Mouse (Mus musculus) midbrain, embryonic 14.5 days (tissue): Measurements from ENCODE around the gene Arrb1. TPM values are rescaled to one million over a fixed set of nuclear protein-coding genes. Genes with fewer than 3 reads are reported as not detected.

Experiments used
- ATAC-seq: fragments of 200-750 bp; cut with Nextera tagmentation; 2 replicates; pipeline ENCODE4 v1.8.0; 2017; ENCODE audit warnings: moderate number of reproducible peaks, moderate library complexity; ENCODE audit not compliant: low FRiP score, low TSS enrichment
- DNase-seq: peaks from one replicate; pipeline ENCODE4 v3.0.0-alpha.2; 2015
- H3K27ac ChIP-seq: fragments of 300-500 bp; sonication (generic); replicated peaks from 2 replicates; pipeline ENCODE4 v1.5.1; 2014; ENCODE audit warnings: mild to moderate bottlenecking, low read depth, low read length, moderate library complexity
- H3K27me3 ChIP-seq: fragments of 300-500 bp; sonication (generic); 2 replicates; pipeline ENCODE4 v1.6.1; 2014; ENCODE audit warnings: low read length, control low read depth, mixed read lengths; ENCODE audit not compliant: control insufficient read depth, insufficient read depth
- H3K36me3 ChIP-seq: fragments of 300-500 bp; sonication (generic); 2 replicates; pipeline ENCODE4 v1.6.1; 2014; ENCODE audit warnings: low read length, control low read depth; ENCODE audit not compliant: control insufficient read depth, insufficient read depth
- H3K4me1 ChIP-seq: fragments of 300-500 bp; sonication (generic); 2 replicates; pipeline ENCODE4 v1.6.1; 2014; ENCODE audit warnings: mild to moderate bottlenecking, antibody characterized with exemption, low read length, control low read depth; ENCODE audit not compliant: control insufficient read depth, insufficient read depth
- H3K4me2 ChIP-seq: fragments of 300-500 bp; sonication (generic); 2 replicates; pipeline ENCODE4 v1.6.1; 2014; ENCODE audit warnings: mild to moderate bottlenecking, low read length, moderate library complexity
- H3K4me3 ChIP-seq: fragments of 300-500 bp; sonication (generic); replicated peaks from 2 replicates; pipeline ENCODE4 v1.5.1; 2014; ENCODE audit warnings: low read depth, low read length
- H3K9ac ChIP-seq: fragments of 300-500 bp; sonication (generic); replicated peaks from 2 replicates; pipeline ENCODE4 v1.6.1; 2014; ENCODE audit warnings: mild to moderate bottlenecking, low read length, moderate library complexity
- H3K9me3 ChIP-seq: fragments of 300-500 bp; sonication (generic); 2 replicates; pipeline ENCODE4 v1.6.1; 2016; ENCODE audit warnings: low read length, control low read depth, mixed read lengths; ENCODE audit not compliant: control insufficient read depth
- WGBS: fragments of 180-500 bp; shearing (Covaris S2); extraction: QIAGEN DNeasy Blood & Tissue Kit; methylation state at CpG from one replicate; pipeline ENCODE4 v1.1.7; 2014; 5-methylcytosine and 5-hydroxymethylcytosine counted together
- polyA plus RNA-seq: library from polyadenylated mRNA; unstranded; fragments of >200 nt; fragmentation: Nextera tagmentation; extraction: Ambion mirVana; gene quantifications from 2 replicates; pipeline ENCODE4 v1.2.1, GENCODE M21; 2014

Arrb1 gene
- polyA plus RNA-seq, 1 experiment from 2014 or later = 10.3 TPM

DNA sequence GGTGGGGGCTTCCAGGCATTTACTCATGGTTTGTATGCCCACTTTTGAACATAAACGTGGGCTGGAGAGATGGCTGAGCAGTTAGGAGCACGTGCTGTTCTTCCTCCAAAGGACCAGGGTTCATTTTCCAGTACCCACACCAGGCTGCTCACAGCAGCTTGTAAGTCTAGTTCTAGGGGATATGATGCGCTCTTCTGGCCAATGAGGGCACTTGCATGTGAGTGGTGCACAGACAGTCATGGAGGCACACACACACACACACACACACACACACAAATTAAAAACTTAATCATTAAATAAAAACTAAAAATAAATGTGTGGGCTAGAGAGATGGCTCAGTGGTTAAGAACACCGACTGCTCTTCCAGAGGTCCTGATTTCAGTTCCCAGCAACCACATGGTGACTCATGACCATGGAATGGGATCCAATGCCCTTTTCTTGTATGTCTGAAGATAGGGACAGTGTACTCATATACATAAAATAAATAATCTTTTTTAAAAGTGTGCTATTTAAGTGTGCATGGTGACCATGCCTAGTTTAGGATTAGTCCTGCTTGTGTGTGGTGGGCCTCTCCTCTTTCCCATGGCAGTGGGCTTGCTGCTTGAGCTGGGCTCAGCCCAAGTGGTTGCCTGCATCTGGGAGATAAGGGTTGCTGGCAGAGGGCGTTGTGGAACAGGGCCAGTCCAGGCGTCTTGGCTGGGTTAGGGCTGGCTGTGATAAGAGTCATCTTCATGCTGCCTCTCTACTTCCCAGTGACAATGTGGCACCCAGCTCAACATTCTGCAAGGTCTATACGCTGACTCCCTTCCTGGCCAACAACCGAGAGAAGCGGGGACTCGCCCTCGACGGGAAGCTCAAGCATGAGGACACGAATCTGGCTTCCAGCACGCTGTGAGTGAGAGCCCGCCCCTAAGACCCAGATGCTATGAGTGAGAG lies 58.9 kb downstream of the Arrb1 start:
- DNase-seq = no peak
- H3K27ac ChIP-seq = no peak overlapping the region
- H3K36me3 ChIP-seq = peaks cover 82% of the 10 kb centered on the region
- no peak for ATAC-seq
- no peaks in the 10 kb centered on the region for H3K27me3 ChIP-seq
- H3K4me2 ChIP-seq = no peak overlapping the region
- 91% methylated on average over 15 of the region's 15 CpGs for WGBS
- H3K4me3 ChIP-seq = no peak overlapping the region
- H3K9ac ChIP-seq = no peak overlapping the region
- no peaks in the 10 kb centered on the region for H3K9me3 ChIP-seq
- H3K4me1 ChIP-seq = no peaks in the 10 kb centered on the region

DNA sequence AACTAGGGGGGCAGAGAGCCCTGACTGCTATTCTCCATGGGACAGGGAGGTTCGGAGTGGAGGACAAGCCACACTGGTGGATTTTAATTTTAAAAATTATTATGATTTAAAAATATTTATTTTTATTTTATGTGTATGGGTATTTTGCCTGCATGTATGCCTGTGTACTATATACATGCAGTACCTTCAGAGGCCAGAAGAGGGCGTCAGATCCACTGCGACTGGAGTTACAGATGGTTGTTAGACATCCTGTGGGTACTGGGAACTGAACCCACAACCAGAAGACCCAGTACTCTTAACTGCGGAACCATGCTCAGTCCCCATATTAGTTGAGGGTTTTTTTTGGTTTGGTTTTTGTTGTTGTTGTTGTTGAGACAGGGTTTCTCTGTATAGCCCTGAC lies 63.5 kb downstream of the Arrb1 start:
- 70% methylated on average over 4 of the region's 4 CpGs for WGBS
- no peaks in the 10 kb centered on the region for H3K27me3 ChIP-seq
- no peaks in the 10 kb centered on the region for H3K4me1 ChIP-seq
- no peak overlapping the region for H3K4me3 ChIP-seq
- DNase-seq = no peak
- no peak for ATAC-seq
- H3K9ac ChIP-seq = no peak overlapping the region
- H3K27ac ChIP-seq = no peak overlapping the region
- H3K4me2 ChIP-seq = no peak overlapping the region
- no peaks in the 10 kb centered on the region for H3K9me3 ChIP-seq
- peaks cover 84% of the 10 kb centered on the region for H3K36me3 ChIP-seq

- H3K9ac ChIP-seq = no peak overlapping the region
- no peak overlapping the region for H3K4me2 ChIP-seq
- WGBS = 87% methylated on average over 8 of the region's 8 CpGs
- no peaks in the 10 kb centered on the region for H3K9me3 ChIP-seq
- no peak for DNase-seq
- H3K36me3 ChIP-seq = peaks cover 44% of the 10 kb centered on the region
- no peaks in the 10 kb centered on the region for H3K4me1 ChIP-seq
- no peak overlapping the region for H3K27ac ChIP-seq
- H3K27me3 ChIP-seq = no peaks in the 10 kb centered on the region
- no peak for ATAC-seq
- no peak overlapping the region for H3K4me3 ChIP-seq
These were observed 68.8 kb downstream of the Arrb1 start for GRCm38 (mm10) chr7:99603875-99604662.

DNA sequence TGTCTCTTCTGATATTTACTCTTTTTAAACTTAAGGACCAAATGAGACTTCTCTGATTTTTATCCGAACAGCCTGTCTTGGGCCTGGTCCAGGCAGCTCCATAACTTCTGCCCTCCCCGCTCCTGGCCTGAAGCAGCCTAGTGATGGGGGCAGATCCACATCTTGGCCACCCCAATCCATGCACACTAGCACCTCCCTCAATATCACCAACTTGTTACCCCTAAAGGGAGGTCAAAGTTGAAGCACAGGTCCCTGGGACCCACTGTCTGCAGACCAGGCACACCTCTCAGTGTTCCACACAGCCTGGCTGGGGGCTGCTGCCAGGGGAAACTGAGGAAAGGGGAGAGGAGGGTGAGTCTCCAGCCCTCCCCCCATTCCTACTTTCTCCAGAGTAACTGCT lies 69.8 kb downstream of the Arrb1 start:
- DNase-seq = no peak
- no peaks in the 10 kb centered on the region for H3K9me3 ChIP-seq
- H3K4me1 ChIP-seq = no peaks in the 10 kb centered on the region
- no peak overlapping the region for H3K4me2 ChIP-seq
- H3K36me3 ChIP-seq = peaks cover 39% of the 10 kb centered on the region
- no peak overlapping the region for H3K27ac ChIP-seq
- no peak for ATAC-seq
- H3K9ac ChIP-seq = no peak overlapping the region
- no peaks in the 10 kb centered on the region for H3K27me3 ChIP-seq
- H3K4me3 ChIP-seq = no peak overlapping the region
- 100% methylated on average over 2 of the region's 2 CpGs for whole genome bisulfite sequencing

DNA sequence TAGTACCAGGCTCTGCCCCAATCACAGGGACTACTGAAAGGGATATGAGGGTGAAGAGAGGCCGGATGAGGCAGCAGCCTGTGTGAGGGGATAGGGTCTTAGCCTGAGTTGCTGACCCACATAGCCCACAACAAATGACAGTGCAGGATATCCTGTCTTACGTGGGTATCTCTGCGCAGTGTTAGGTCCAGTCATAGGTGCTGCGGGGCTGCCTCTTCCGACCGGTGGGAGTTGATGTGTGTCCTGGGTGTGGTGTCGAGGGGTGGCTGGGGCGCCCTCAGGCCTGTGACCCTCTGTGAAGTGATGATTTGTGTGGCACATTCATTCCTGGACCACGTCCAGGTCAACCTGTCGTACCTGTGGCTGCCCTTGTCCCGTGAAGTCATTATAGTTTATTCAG lies 71.0 kb downstream of the Arrb1 start:
- H3K9ac ChIP-seq = no peak overlapping the region
- 89% methylated on average over 11 of the region's 11 CpGs for WGBS
- no peaks in the 10 kb centered on the region for H3K27me3 ChIP-seq
- ATAC-seq = no peak
- peaks cover 29% of the 10 kb centered on the region for H3K36me3 ChIP-seq
- H3K4me2 ChIP-seq = no peak overlapping the region
- H3K4me1 ChIP-seq = no peaks in the 10 kb centered on the region
- no peak for DNase-seq
- no peak overlapping the region for H3K4me3 ChIP-seq
- no peaks in the 10 kb centered on the region for H3K9me3 ChIP-seq
- H3K27ac ChIP-seq = no peak overlapping the region

DNA sequence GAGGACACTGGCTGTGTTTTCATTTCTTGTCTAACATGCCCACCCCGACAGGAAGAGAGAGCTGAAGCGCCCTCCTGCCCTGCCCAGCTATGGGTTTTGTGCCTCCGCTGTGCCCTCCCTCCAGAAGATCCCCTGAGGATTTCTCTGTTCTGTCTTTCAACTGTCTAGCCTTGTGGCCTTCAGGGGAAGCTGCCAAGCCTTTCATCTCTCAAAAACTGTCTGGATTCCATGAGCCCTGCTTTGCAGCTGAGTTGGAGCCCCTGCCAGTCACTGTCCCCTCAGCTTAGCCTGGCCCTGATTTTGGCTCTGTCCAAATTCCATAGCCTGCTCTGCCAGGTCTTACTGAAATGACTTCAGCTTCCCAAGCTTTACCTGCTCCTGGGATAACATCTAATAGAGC lies 71.5 kb downstream of the Arrb1 start:
- no peaks in the 10 kb centered on the region for H3K27me3 ChIP-seq
- H3K9me3 ChIP-seq = no peaks in the 10 kb centered on the region
- 58% methylated on average over 3 of the region's 3 CpGs for WGBS
- H3K27ac ChIP-seq = 0 out of 2 replicates have a peak overlapping the region, but pooled peaks have one; percentile 13
- H3K4me1 ChIP-seq = no peaks in the 10 kb centered on the region
- no peak for DNase-seq
- no peak overlapping the region for H3K4me2 ChIP-seq
- H3K4me3 ChIP-seq = no peak overlapping the region
- ATAC-seq = no peak
- peaks cover 25% of the 10 kb centered on the region for H3K36me3 ChIP-seq
- H3K9ac ChIP-seq = no peak overlapping the region

GRCm38 (mm10) chr7:99607632-99608031 lies 72.4 kb downstream of the Arrb1 start:
- H3K36me3 ChIP-seq = peaks cover 17% of the 10 kb centered on the region
- no peaks in the 10 kb centered on the region for H3K9me3 ChIP-seq
- H3K27ac ChIP-seq = no peak overlapping the region
- no peak for DNase-seq
- no peak for ATAC-seq
- H3K9ac ChIP-seq = no peak overlapping the region
- WGBS = 71% methylated on average over 2 of the region's 2 CpGs
- no peaks in the 10 kb centered on the region for H3K27me3 ChIP-seq
- H3K4me2 ChIP-seq = no peak overlapping the region
- H3K4me3 ChIP-seq = no peak overlapping the region
- no peaks in the 10 kb centered on the region for H3K4me1 ChIP-seq

DNA sequence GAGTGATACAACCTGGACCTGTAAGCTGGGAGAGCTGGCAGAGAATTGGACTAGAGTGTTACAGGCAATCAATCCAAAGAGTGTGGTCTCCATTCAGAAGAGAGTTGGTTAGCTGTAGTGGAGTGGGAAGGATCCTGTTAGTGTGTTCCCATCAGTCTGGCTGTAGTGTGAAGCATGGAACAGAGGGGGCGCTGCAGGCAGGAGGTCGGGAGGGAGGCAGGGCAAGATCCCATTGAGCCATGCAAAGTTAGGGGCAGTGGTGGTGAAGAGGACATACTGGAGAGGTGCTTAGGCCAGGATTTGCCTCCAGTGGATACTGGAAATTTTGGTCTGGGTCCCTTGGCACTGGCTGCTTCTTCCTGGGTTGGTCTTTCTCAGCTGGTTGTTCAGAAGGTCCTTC lies 83.0 kb downstream of the Arrb1 start:
- Histone ChIP-seq H3K27ac (no peak overlapping the region), H3K4me3 (no peak overlapping the region), H3K4me1 (no peaks in the 10 kb centered on the region), H3K4me2 (no peak overlapping the region), H3K36me3 (no peaks in the 10 kb centered on the region), H3K27me3 (no peaks in the 10 kb centered on the region), H3K9ac (no peak overlapping the region), H3K9me3 (no peaks in the 10 kb centered on the region)
- ATAC-seq (no peak), DNase-seq (no peak)
- WGBS = 68% methylated on average over 2 of the region's 2 CpGs
